Mouse (Mus musculus) CH12.LX (cell line): ENCODE measurements around the gene Kif1bp.

Experiments
- BHLHE40 ChIP-seq: IDR thresholded peaks from 2 replicates; pipeline ENCODE4 v1.6.1; 2011; ENCODE audit warnings: mild to moderate bottlenecking, low read depth, low read length, improper control_type of control experiment
- CHD2 ChIP-seq: IDR thresholded peaks from 2 replicates; pipeline ENCODE4 v1.6.1; 2011; ENCODE audit warnings: low read length, improper control_type of control experiment
- CTCF ChIP-seq, 2 experiments: IDR thresholded peaks in 1 of 2; conservative IDR thresholded peaks in 1 of 2; 2 replicates each; pipeline ENCODE4 v1.5.1; 2011 to 2012; ENCODE audit warnings: low read depth in 2 of 2, low read length in 2 of 2, improper control_type of control experiment in 1 of 2, inconsistent platforms in 1 of 2, mild to moderate bottlenecking in 1 of 2, moderate library complexity in 1 of 2
- EP300 ChIP-seq: IDR thresholded peaks from 2 replicates; pipeline ENCODE4 v1.6.1; 2011; ENCODE audit warnings: low read length, improper control_type of control experiment
- HCFC1 ChIP-seq: IDR thresholded peaks from 2 replicates; pipeline ENCODE4 v1.6.1; 2012; ENCODE audit warnings: low read depth, mild to moderate bottlenecking, inconsistent platforms, low read length, improper control_type of control experiment
- IRF4 ChIP-seq: IDR thresholded peaks from 2 replicates; pipeline ENCODE4 v1.6.1; 2014; ENCODE audit warnings: low read depth, mild to moderate bottlenecking, inconsistent platforms, low read length, improper control_type of control experiment
- MAFK ChIP-seq: IDR thresholded peaks from 2 replicates; pipeline ENCODE4 v1.6.1; 2011; ENCODE audit warnings: low read length, improper control_type of control experiment; ENCODE audit not compliant: insufficient replicate concordance
- USF1 ChIP-seq: IDR thresholded peaks from 2 replicates; pipeline ENCODE4 v1.6.1; 2014; ENCODE audit warnings: low read depth, mild to moderate bottlenecking, inconsistent platforms, low read length, improper control_type of control experiment

- TF ChIP-seq EP300 (no peak), MAFK (no peak), USF1 (no peak), BHLHE40 (no peak), CHD2 (no peak), CTCF (conservative IDR thresholded peaks at IDR 0.05 in 1 of 2, IDR thresholded peaks at IDR 0.05 in 1 of 2; ENCODE audit: low read depth in 2 of 2, low read length in 2 of 2) (no peak), IRF4 (no peak), HCFC1 (no peak)
Observed at GRCm38 (mm10) chr10:62521763-62522162, 56.5 kb downstream of the Kif1bp start.
